Mouse (Mus musculus) limb, embryonic 10.5 days (tissue): ENCODE measurements around the gene Numb. TPM values are rescaled to one million over a fixed set of nuclear protein-coding genes. Genes with fewer than 3 reads are reported as not detected.

Source experiments
- DNase-seq: peaks from one replicate; pipeline ENCODE4 v3.0.0-alpha.2; 2017; ENCODE audit warnings: low spot score
- H3K27ac ChIP-seq: fragments of 300-500 bp; sonication (generic); 2 replicates; pipeline ENCODE4 v1.5.1; 2016; ENCODE audit warnings: mild to moderate bottlenecking
- H3K27me3 ChIP-seq: fragments of 300-500 bp; sonication (generic); 2 replicates; pipeline ENCODE4 v1.6.1; 2016; ENCODE audit warnings: low read depth, mild to moderate bottlenecking; ENCODE audit not compliant: poor library complexity, severe bottlenecking
- H3K36me3 ChIP-seq: fragments of 300-500 bp; sonication (generic); 2 replicates; pipeline ENCODE4 v1.6.1; 2016; ENCODE audit warnings: mild to moderate bottlenecking, moderate library complexity
- H3K4me1 ChIP-seq: fragments of 300-500 bp; sonication (generic); 2 replicates; pipeline ENCODE4 v1.6.1; 2016
- H3K4me3 ChIP-seq: fragments of 300-500 bp; sonication (generic); 2 replicates; pipeline ENCODE4 v1.5.1; 2016; ENCODE audit warnings: mild to moderate bottlenecking, moderate library complexity
- H3K9me3 ChIP-seq: fragments of 300-500 bp; sonication (generic); replicated peaks from 2 replicates; pipeline ENCODE4 v1.6.1; 2016; ENCODE audit warnings: mild to moderate bottlenecking
- WGBS: fragments of 180-500 bp; shearing (Covaris S2); methylation state at CpG from one replicate; pipeline ENCODE4 v1.1.7; 2016; 5-methylcytosine and 5-hydroxymethylcytosine counted together
- polyA plus RNA-seq: library from polyadenylated mRNA; unstranded; fragments of >200 nt; fragmentation: Nextera tagmentation; extraction: Ambion mirVana; gene quantifications from 2 replicates; pipeline ENCODE4 v1.2.1, GENCODE M21; 2016

Gene Numb
- polyA plus RNA-seq, 1 experiment from 2014 or later: 37.4 TPM

- no peaks in the 10 kb centered on the region for H3K4me1 ChIP-seq
- H3K36me3 ChIP-seq: peaks cover 41% of the 10 kb centered on the region
- no peaks in the 10 kb centered on the region for H3K27me3 ChIP-seq
- H3K4me3 ChIP-seq: no peak overlapping the region
- WGBS: 91% methylated on average over 3 of the region's 3 CpGs
- no peak overlapping the region for H3K27ac ChIP-seq
- no peak for DNase-seq
- H3K9me3 ChIP-seq: no peaks in the 10 kb centered on the region
These were observed 109.8 kb downstream of the Numb start for GRCm38 (mm10) chr12:83811901-83812300.

- H3K4me1 ChIP-seq: no peaks in the 10 kb centered on the region
- H3K9me3 ChIP-seq: 0 out of 2 replicates have a peak, but pooled peaks cover 4% of the 10 kb centered on the region
- 95% methylated on average over 7 of the region's 7 CpGs for WGBS
- H3K36me3 ChIP-seq: peaks cover 93% of the 10 kb centered on the region
- no peaks in the 10 kb centered on the region for H3K27me3 ChIP-seq
- no peak for DNase-seq
- no peak overlapping the region for H3K4me3 ChIP-seq
- no peak overlapping the region for H3K27ac ChIP-seq
These were observed 118.1 kb downstream of the Numb start for GRCm38 (mm10) chr12:83803641-83804040.

- Histone ChIP-seq H3K9me3 (0 out of 2 replicates have a peak, but pooled peaks cover 4% of the 10 kb centered on the region), H3K27ac (no peak overlapping the region), H3K4me3 (no peak overlapping the region), H3K36me3 (peaks cover 87% of the 10 kb centered on the region), H3K4me1 (no peaks in the 10 kb centered on the region), H3K27me3 (no peaks in the 10 kb centered on the region)
- no peak for DNase-seq
- WGBS: 69% methylated on average over 9 of the region's 9 CpGs
These were observed 120.8 kb downstream of the Numb start for GRCm38 (mm10) chr12:83800943-83801342.

- H3K36me3 ChIP-seq: peaks cover 77% of the 10 kb centered on the region
- no peaks in the 10 kb centered on the region for H3K27me3 ChIP-seq
These were observed 123.4 kb downstream of the Numb start for GRCm38 (mm10) chr12:83798313-83798712.

GRCm38 (mm10) chr12:83795586-83795985 lies 126.1 kb downstream of the Numb start:
- DNase-seq: no peak
- no peaks in the 10 kb centered on the region for H3K9me3 ChIP-seq
- 91% methylated on average over 7 of the region's 7 CpGs for WGBS
- peaks cover 71% of the 10 kb centered on the region for H3K36me3 ChIP-seq
- H3K4me1 ChIP-seq: peaks cover 11% of the 10 kb centered on the region; the same call in 1 of the 2 replicates
- no peak overlapping the region for H3K4me3 ChIP-seq
- H3K27ac ChIP-seq: no peak overlapping the region
- H3K27me3 ChIP-seq: no peaks in the 10 kb centered on the region

More at GRCm38 (mm10) chr12:83798313-83798712, 123.4 kb downstream of the Numb start:
- H3K9me3 ChIP-seq: no peaks in the 10 kb centered on the region
- no peak for DNase-seq
- H3K4me1 ChIP-seq: 0 out of 2 replicates have a peak, but pooled peaks cover 2% of the 10 kb centered on the region
- 93% methylated on average over 5 of the region's 5 CpGs for WGBS
- no peak overlapping the region for H3K4me3 ChIP-seq
- no peak overlapping the region for H3K27ac ChIP-seq

GRCm38 (mm10) chr12:83795051-83795450 lies 126.7 kb downstream of the Numb start:
- Histone ChIP-seq H3K9me3 (no peaks in the 10 kb centered on the region), H3K27ac (no peak overlapping the region), H3K4me3 (no peak overlapping the region), H3K4me1 (peaks cover 14% of the 10 kb centered on the region; the same call in 1 of the 2 replicates), H3K36me3 (peaks cover 66% of the 10 kb centered on the region), H3K27me3 (no peaks in the 10 kb centered on the region)
- DNase-seq: no peak
- WGBS: 83% methylated on average over 2 of the region's 2 CpGs

GRCm38 (mm10) chr12:83792706-83793410 lies 128.9 kb downstream of the Numb start:
- no peak overlapping the region for H3K27ac ChIP-seq
- H3K4me1 ChIP-seq: peaks cover 17% of the 10 kb centered on the region; the same call in 1 of the 2 replicates
- peaks cover 45% of the 10 kb centered on the region for H3K36me3 ChIP-seq
- no peaks in the 10 kb centered on the region for H3K9me3 ChIP-seq
- no peak for DNase-seq
- 72% methylated on average over 10 of the region's 10 CpGs for WGBS
- H3K4me3 ChIP-seq: no peak overlapping the region
- no peaks in the 10 kb centered on the region for H3K27me3 ChIP-seq

GRCm38 (mm10) chr12:83791737-83792136 lies 130.0 kb downstream of the Numb start:
- Histone ChIP-seq H3K9me3 (no peaks in the 10 kb centered on the region), H3K27ac (no peak overlapping the region), H3K4me1 (peaks cover 17% of the 10 kb centered on the region; the same call in 1 of the 2 replicates), H3K4me3 (no peak overlapping the region), H3K36me3 (peaks cover 38% of the 10 kb centered on the region), H3K27me3 (no peaks in the 10 kb centered on the region)
- DNase-seq: no peak
- WGBS: 93% methylated on average over 10 of the region's 10 CpGs

- Histone ChIP-seq H3K4me1 (peaks cover 17% of the 10 kb centered on the region; the same call in 1 of the 2 replicates), H3K27ac (no peak overlapping the region), H3K4me3 (no peak overlapping the region), H3K27me3 (no peaks in the 10 kb centered on the region), H3K9me3 (no peaks in the 10 kb centered on the region), H3K36me3 (peaks cover 30% of the 10 kb centered on the region)
- DNase-seq: no peak
- WGBS: 87% methylated on average over 4 of the region's 4 CpGs
These were observed 131.0 kb downstream of the Numb start for GRCm38 (mm10) chr12:83790749-83791148.

- DNase-seq: no peak
- peaks cover 17% of the 10 kb centered on the region; the same call in 1 of the 2 replicates for H3K4me1 ChIP-seq
- WGBS: 43% methylated on average over 4 of the region's 4 CpGs
- no peak overlapping the region for H3K27ac ChIP-seq
- H3K4me3 ChIP-seq: no peak overlapping the region
- H3K36me3 ChIP-seq: peaks cover 21% of the 10 kb centered on the region
- no peaks in the 10 kb centered on the region for H3K9me3 ChIP-seq
- no peaks in the 10 kb centered on the region for H3K27me3 ChIP-seq
These were observed 132.0 kb downstream of the Numb start for GRCm38 (mm10) chr12:83789781-83790140.

- Histone ChIP-seq H3K27ac (no peak overlapping the region), H3K9me3 (no peaks in the 10 kb centered on the region), H3K4me1 (peaks cover 17% of the 10 kb centered on the region; the same call in 1 of the 2 replicates), H3K4me3 (no peak overlapping the region), H3K27me3 (no peaks in the 10 kb centered on the region), H3K36me3 (peaks cover 20% of the 10 kb centered on the region)
- DNase-seq: no peak
- WGBS: 91% methylated on average over 17 of the region's 17 CpGs
These were observed 132.5 kb downstream of the Numb start for GRCm38 (mm10) chr12:83789051-83789780.

GRCm38 (mm10) chr12:83785305-83785704 lies 136.4 kb downstream of the Numb start:
- Histone ChIP-seq H3K9me3 (no peaks in the 10 kb centered on the region), H3K36me3 (no peaks in the 10 kb centered on the region), H3K27ac (no peak overlapping the region), H3K4me3 (no peak overlapping the region), H3K4me1 (peaks cover 9% of the 10 kb centered on the region; the same call in 1 of the 2 replicates), H3K27me3 (no peaks in the 10 kb centered on the region)
- WGBS: 88% methylated on average over 4 of the region's 4 CpGs
- DNase-seq: no peak

GRCm38 (mm10) chr12:83782669-83783068 lies 139.1 kb downstream of the Numb start:
- no peak overlapping the region for H3K4me3 ChIP-seq
- no peaks in the 10 kb centered on the region for H3K9me3 ChIP-seq
- no peaks in the 10 kb centered on the region for H3K27me3 ChIP-seq
- no peak for DNase-seq
- no peaks in the 10 kb centered on the region for H3K36me3 ChIP-seq
- 89% methylated on average over 10 of the region's 10 CpGs for WGBS
- H3K27ac ChIP-seq: no peak overlapping the region
- 0 out of 2 replicates have a peak, but pooled peaks cover 4% of the 10 kb centered on the region for H3K4me1 ChIP-seq
